Mouse (Mus musculus) lung, adult 2 months (tissue): ENCODE measurements around the gene Vwa8.

Experiments
- CTCF ChIP-seq: fragments of 200-500 bp; IDR thresholded peaks from 2 replicates; pipeline ENCODE4 v1.5.1; 2011; ENCODE audit warnings: mild to moderate bottlenecking, low read length, control low read depth; ENCODE audit not compliant: insufficient read depth
- POLR2A ChIP-seq: fragments of 200-500 bp; IDR thresholded peaks from 2 replicates; pipeline ENCODE4 v1.6.1; 2011; ENCODE audit warnings: low read depth, mild to moderate bottlenecking, control low read depth, low read length, borderline replicate concordance; ENCODE audit errors: extremely low read depth

DNA sequence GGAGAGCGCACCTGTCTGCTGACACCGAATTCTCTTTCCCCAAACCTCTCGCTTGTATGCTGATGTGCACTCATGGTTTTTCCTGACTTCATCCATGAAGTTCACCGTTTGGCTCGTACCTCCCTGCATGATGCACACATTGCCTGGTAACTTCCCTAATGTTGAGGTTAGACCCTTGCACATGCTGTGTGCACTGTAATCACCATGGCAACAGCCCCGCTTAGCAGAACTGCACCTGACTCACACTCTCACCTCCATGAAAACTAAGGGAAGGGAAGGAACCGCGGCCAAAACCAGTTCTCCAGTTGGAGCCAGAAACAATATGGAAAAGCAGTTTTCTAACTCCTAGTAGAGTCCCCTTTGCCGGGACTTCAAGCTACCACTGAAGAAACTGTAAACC, 294.8 kb downstream of the Vwa8 start:
- no peak for TF ChIP-seq CTCF
- TF ChIP-seq POLR2A: no peak
